21 mouse cellular contexts compared by ENCODE assay signal in genomic region chr5:113108165-113108764, GRCm38 (mm10). TPM values are rescaled to one million over a fixed set of nuclear protein-coding genes. Genes with fewer than 3 reads are reported as not detected.
DNase-seq lines count a peak whose midpoint lies in the region; ATAC-seq and TF ChIP-seq lines count a peak whose summit lies in the region.
"Had no signal": no experiment of that assay in that cellular context is flagged by ENCODE, and none has a peak within 500 bp of the region (broad histone marks: within the 10 kb centered on the region; RNA-seq: fewer than 3 reads in every experiment).

No protein-coding gene starts in this region.

- no peak overlapping the region for H3K4me3 ChIP-seq in lung, embryonic 14.5 days (ENCODE audit: low read depth, low read length)
- H3K4me3 ChIP-seq in stomach, embryonic 16.5 days (replicated peaks; ENCODE audit: low read length): no peak overlapping the region
- H3K4me3 ChIP-seq in neural tube, embryonic 15.5 days (replicated peaks): no peak overlapping the region
- H3K4me3 ChIP-seq: embryonic facial prominence, embryonic 13.5 days; forebrain, embryonic 15.5 days; megakaryocyte, embryonic 14.5 days had no signal

- peak; percentile 95 for DNase-seq in heart, adult 11 months
- DNase-seq in heart, postnatal 25 days (ENCODE audit: low spot score): no peak
- DNase-seq in lung, embryonic 14.5 days: no peak
- DNase-seq in lung, postnatal 14 days: no peak
- DNase-seq in heart, postnatal 10 days: peak; percentile 38 to 40
- no peak for DNase-seq in adrenal gland, postnatal 10 days
- DNase-seq: gastrocnemius, postnatal 14 days; kidney, adult 18-20 months; kidney, postnatal 4 days; layer of hippocampus, postnatal 36 days; retina, postnatal 1 day had no signal

- ATAC-seq in lung, embryonic 14.5 days (ENCODE audit: insufficient read depth): no peak
- ATAC-seq in stomach, embryonic 16.5 days (ENCODE audit: insufficient read depth, low FRiP score): no peak
- no peak for ATAC-seq in neural tube, embryonic 15.5 days (ENCODE audit: low FRiP score)
- ATAC-seq: forebrain, embryonic 15.5 days had no signal

- H3K27ac ChIP-seq in lung, embryonic 14.5 days (ENCODE audit: low read depth): peak overlapping the region; percentile 67; the same call in 1 of the 2 replicates
- H3K27ac ChIP-seq in stomach, embryonic 16.5 days (ENCODE audit: low read length): peak overlapping the region; percentile 31
- H3K27ac ChIP-seq in neural tube, embryonic 15.5 days (replicated peaks): no peak overlapping the region; the same call in 1 of the 2 replicates
- H3K27ac ChIP-seq: forebrain, embryonic 15.5 days had no signal

- no peaks in the 10 kb centered on the region for H3K9me3 ChIP-seq in lung, embryonic 14.5 days (ENCODE audit: low read depth, low read length)
- no peaks in the 10 kb centered on the region for H3K9me3 ChIP-seq in stomach, embryonic 16.5 days (replicated peaks; ENCODE audit: control insufficient read depth, low read length)
- no peaks in the 10 kb centered on the region for H3K9me3 ChIP-seq in neural tube, embryonic 15.5 days (replicated peaks)
- H3K9me3 ChIP-seq: embryonic facial prominence, embryonic 13.5 days; forebrain, embryonic 15.5 days; megakaryocyte, embryonic 14.5 days had no signal

- TF ChIP-seq CTCF in lung, embryonic 14.5 days (IDR thresholded peaks at IDR 0.05; ENCODE audit: low read depth): no peak

- no peaks in the 10 kb centered on the region for H3K27me3 ChIP-seq in lung, embryonic 14.5 days (ENCODE audit: insufficient read depth, low read length)
- no peaks in the 10 kb centered on the region for H3K27me3 ChIP-seq in stomach, embryonic 16.5 days (ENCODE audit: control insufficient read depth, insufficient read depth, low read length)
- H3K27me3 ChIP-seq in neural tube, embryonic 15.5 days (replicated peaks): no peaks in the 10 kb centered on the region
- H3K27me3 ChIP-seq: embryonic facial prominence, embryonic 13.5 days; forebrain, embryonic 15.5 days had no signal

- H3K9ac ChIP-seq in lung, embryonic 14.5 days: no peak overlapping the region
- no peak overlapping the region for H3K9ac ChIP-seq in stomach, embryonic 16.5 days (ENCODE audit: low read length)
- no peak overlapping the region for H3K9ac ChIP-seq in neural tube, embryonic 15.5 days (replicated peaks)
- H3K9ac ChIP-seq: embryonic facial prominence, embryonic 13.5 days; forebrain, embryonic 15.5 days had no signal

- peaks cover 9% of the 10 kb centered on the region for H3K4me1 ChIP-seq in lung, embryonic 14.5 days (ENCODE audit: insufficient read depth)
- peaks cover 42% of the 10 kb centered on the region for H3K4me1 ChIP-seq in stomach, embryonic 16.5 days (ENCODE audit: control insufficient read depth, insufficient read depth, low read length)
- H3K4me1 ChIP-seq in neural tube, embryonic 15.5 days: peaks cover 14% of the 10 kb centered on the region

- WGBS in lung, embryonic 14.5 days: 53% methylated on average over 11 of the region's 11 CpGs
- WGBS in stomach, embryonic 16.5 days: 68% methylated on average over 11 of the region's 11 CpGs
- WGBS in neural tube, embryonic 15.5 days: 81% methylated on average over 11 of the region's 11 CpGs

- intact Hi-C loops in heart, postnatal 25 days (cut with DNase I): loop anchor here (2.0 kb wide), 2 partner anchors 31 to 47 kb away; no protein-coding TSS in a partner anchor
- intact Hi-C loops in heart, postnatal 10 days (cut with DNase I): no loop called here

- H3K4me2 ChIP-seq in lung, embryonic 14.5 days: no peak overlapping the region
- no peak overlapping the region for H3K4me2 ChIP-seq in stomach, embryonic 16.5 days (ENCODE audit: low read depth, low read length)
- no peak overlapping the region for H3K4me2 ChIP-seq in neural tube, embryonic 15.5 days
- H3K4me2 ChIP-seq: embryonic facial prominence, embryonic 13.5 days; forebrain, embryonic 15.5 days had no signal

- H3K36me3 ChIP-seq in lung, embryonic 14.5 days (ENCODE audit: insufficient read depth): no peaks in the 10 kb centered on the region
- no peaks in the 10 kb centered on the region for H3K36me3 ChIP-seq in stomach, embryonic 16.5 days (ENCODE audit: control insufficient read depth, insufficient read depth, low read length)
- H3K36me3 ChIP-seq in neural tube, embryonic 15.5 days: no peaks in the 10 kb centered on the region
- H3K36me3 ChIP-seq: embryonic facial prominence, embryonic 13.5 days; forebrain, embryonic 15.5 days had no signal

RNA-seq across cellular contexts. Expression of gene Crybb3, which starts 26.9 kb away (rescaled TPM):
- total RNA-seq in heart, postnatal 25 days (2021): 1 to 10 TPM; 1.3 to 2.0 TPM
- 0.46 and 1.1 TPM in 2 replicates for polyA plus RNA-seq in lung, embryonic 14.5 days (2014; fragmentation: Nextera tagmentation; extraction: Ambion mirVana)
- 1 to 10 TPM; 2.0 to 2.1 TPM for total RNA-seq in heart, postnatal 10 days (2021)
- 0.85 and 1.2 TPM in 2 replicates for polyA plus RNA-seq in stomach, embryonic 16.5 days (2015; fragmentation: Nextera tagmentation; extraction: Ambion mirVana)
- 1.2 and 1.5 TPM in 2 replicates for polyA plus RNA-seq in neural tube, embryonic 15.5 days (2015; fragmentation: Nextera tagmentation; extraction: Ambion mirVana)
- total RNA-seq in adrenal gland, postnatal 10 days (2021): 1 to 10 TPM; 1.1 to 1.5 TPM

RNA-seq across cellular contexts. Expression of gene Crybb2, which starts 38.3 kb away (rescaled TPM):
- not detected for total RNA-seq in heart, postnatal 25 days (2021)
- not detected in 2 replicates for polyA plus RNA-seq in lung, embryonic 14.5 days (2014; fragmentation: Nextera tagmentation; extraction: Ambion mirVana)
- not detected for total RNA-seq in heart, postnatal 10 days (2021)
- polyA plus RNA-seq in stomach, embryonic 16.5 days (2015; fragmentation: Nextera tagmentation; extraction: Ambion mirVana): not detected in 2 replicates
- polyA plus RNA-seq in neural tube, embryonic 15.5 days (2015; fragmentation: Nextera tagmentation; extraction: Ambion mirVana): not detected in 2 replicates
- total RNA-seq in adrenal gland, postnatal 10 days (2021): not detected
- total RNA-seq: adrenal gland, postnatal 25 days; gastrocnemius, postnatal 14 days; layer of hippocampus, postnatal 36 days had no signal
- polyA plus RNA-seq: embryonic facial prominence, embryonic 13.5 days; forebrain, embryonic 15.5 days; hindbrain, embryonic 11.5 days; limb, embryonic 11.5 days; neural tube, embryonic 14.5 days; testis, adult 2 months had no signal

Comparison
In these comparisons a context has a peak if more than half of its experiments do, and no peak if none do; other contexts are left out.
1. DNase-seq: peak in heart, adult 11 months (single experiment) and heart, postnatal 10 days (2 of 2); none in heart, postnatal 25 days (single experiment), lung, embryonic 14.5 days (single experiment), lung, postnatal 14 days (single experiment) and adrenal gland, postnatal 10 days (single experiment).